Mouse (Mus musculus) lung, postnatal 0 days (tissue): ENCODE measurements around the gene Cck.

ENCODE experiments used
- CTCF ChIP-seq: IDR thresholded peaks from 2 replicates; pipeline ENCODE4 v1.5.1; 2016; ENCODE audit warnings: antibody characterized with exemption, mild to moderate bottlenecking
- EP300 ChIP-seq: IDR thresholded peaks from 2 replicates; pipeline ENCODE4 v1.6.1; 2016; ENCODE audit warnings: antibody characterized with exemption, mild to moderate bottlenecking, control low read depth

- TF ChIP-seq CTCF (no peak), EP300 (no peak)
Observed at GRCm38 (mm10) chr9:121454891-121455290, 40.6 kb downstream of the Cck start.
